14 mouse cellular contexts compared by ENCODE assay signal in the genomic region with DNA sequence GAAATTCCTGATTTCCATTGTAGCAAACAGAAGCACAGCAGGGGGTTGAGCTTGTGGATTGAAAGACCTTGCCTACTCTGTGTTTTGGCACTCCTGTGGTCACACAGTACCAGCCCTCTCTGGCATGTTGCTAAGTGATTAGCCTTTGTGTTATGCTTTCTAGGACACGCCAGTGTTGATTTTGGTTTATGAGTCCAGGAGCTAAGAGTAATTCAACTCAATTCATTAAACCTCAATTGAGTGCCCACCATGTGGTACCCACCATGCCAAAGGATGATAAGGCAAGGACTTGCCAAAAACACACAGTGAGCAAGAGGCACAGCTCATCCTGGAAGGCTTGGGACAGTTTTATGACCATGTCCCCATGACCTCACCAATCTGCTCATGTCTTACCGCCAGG.
DNase-seq lines count a peak whose midpoint lies in the region; ATAC-seq and TF ChIP-seq lines count a peak whose summit lies in the region.
"Had no signal": no experiment of that assay in that cellular context is flagged by ENCODE, and none has a peak within 500 bp of the region (broad histone marks: within the 10 kb centered on the region; RNA-seq: fewer than 3 reads in every experiment).

No protein-coding gene starts in this region.

- TF ChIP-seq CTCF in midbrain, postnatal 0 days (IDR thresholded peaks at IDR 0.05): no peak
- TF ChIP-seq CTCF in intestine, postnatal 0 days (IDR thresholded peaks at IDR 0.05; ENCODE audit: low read depth): no peak

- no peak overlapping the region for H3K4me3 ChIP-seq in hindbrain, embryonic 11.5 days (ENCODE audit: low read depth, low read length)
- no peak overlapping the region for H3K4me3 ChIP-seq in hindbrain, embryonic 10.5 days
- no peak overlapping the region for H3K4me3 ChIP-seq in forebrain, embryonic 14.5 days (ENCODE audit: low read depth, low read length)
- H3K4me3 ChIP-seq in midbrain, postnatal 0 days (ENCODE audit: low read depth, low read length): no peak overlapping the region
- H3K4me3 ChIP-seq in intestine, postnatal 0 days (ENCODE audit: low read depth, low read length): no peak overlapping the region
- H3K4me3 ChIP-seq: heart, adult 2 months; limb, embryonic 13.5 days; lung, embryonic 15.5 days; midbrain, embryonic 12.5 days had no signal

- no peak overlapping the region for H3K9ac ChIP-seq in hindbrain, embryonic 11.5 days (ENCODE audit: low read depth, low read length)
- H3K9ac ChIP-seq in forebrain, embryonic 14.5 days (ENCODE audit: low read length): no peak overlapping the region
- no peak overlapping the region for H3K9ac ChIP-seq in midbrain, postnatal 0 days (replicated peaks; ENCODE audit: low read length, poor library complexity, severe bottlenecking)
- H3K9ac ChIP-seq in intestine, postnatal 0 days (ENCODE audit: low read depth, low read length): no peak overlapping the region
- H3K9ac ChIP-seq: limb, embryonic 13.5 days; lung, embryonic 15.5 days; midbrain, embryonic 12.5 days had no signal

- 32% methylated on average over 2 of the region's 2 CpGs for WGBS in hindbrain, embryonic 11.5 days
- WGBS in hindbrain, embryonic 10.5 days: 56% methylated on average over 2 of the region's 2 CpGs
- 16% methylated on average over 2 of the region's 2 CpGs for WGBS in forebrain, embryonic 14.5 days
- WGBS in midbrain, postnatal 0 days: 38% methylated on average over 2 of the region's 2 CpGs
- 69% methylated on average over 2 of the region's 2 CpGs for WGBS in intestine, postnatal 0 days

- H3K4me2 ChIP-seq in hindbrain, embryonic 11.5 days (replicated peaks; ENCODE audit: low read depth, low read length): no peak overlapping the region
- no peak overlapping the region for H3K4me2 ChIP-seq in forebrain, embryonic 14.5 days (ENCODE audit: low read length)
- no peak overlapping the region for H3K4me2 ChIP-seq in midbrain, postnatal 0 days (ENCODE audit: low read depth, low read length, poor library complexity, severe bottlenecking)
- H3K4me2 ChIP-seq in intestine, postnatal 0 days (replicated peaks; ENCODE audit: low read depth): no peak overlapping the region
- H3K4me2 ChIP-seq: limb, embryonic 13.5 days; lung, embryonic 15.5 days; midbrain, embryonic 12.5 days had no signal

- H3K9me3 ChIP-seq in hindbrain, embryonic 11.5 days (ENCODE audit: control insufficient read depth, low read length): no peaks in the 10 kb centered on the region
- no peaks in the 10 kb centered on the region for H3K9me3 ChIP-seq in hindbrain, embryonic 10.5 days
- no peaks in the 10 kb centered on the region for H3K9me3 ChIP-seq in forebrain, embryonic 14.5 days (replicated peaks; ENCODE audit: control insufficient read depth, low read length)
- no peaks in the 10 kb centered on the region for H3K9me3 ChIP-seq in midbrain, postnatal 0 days (ENCODE audit: low read length)
- no peaks in the 10 kb centered on the region for H3K9me3 ChIP-seq in intestine, postnatal 0 days (ENCODE audit: control insufficient read depth)
- H3K9me3 ChIP-seq: limb, embryonic 13.5 days; lung, embryonic 15.5 days; midbrain, embryonic 12.5 days had no signal

- no peaks in the 10 kb centered on the region for H3K27me3 ChIP-seq in hindbrain, embryonic 11.5 days (ENCODE audit: control insufficient read depth, insufficient read depth, low read length)
- peaks cover 7% of the 10 kb centered on the region; the same call in 1 of the 2 replicates for H3K27me3 ChIP-seq in hindbrain, embryonic 10.5 days (ENCODE audit: insufficient read depth, poor library complexity, severe bottlenecking)
- peaks cover 6% of the 10 kb centered on the region; the same call in 1 of the 2 replicates for H3K27me3 ChIP-seq in forebrain, embryonic 14.5 days (replicated peaks; ENCODE audit: control insufficient read depth, insufficient read depth, low read length)
- no peaks in the 10 kb centered on the region; the same call in 1 of the 2 replicates for H3K27me3 ChIP-seq in midbrain, postnatal 0 days (ENCODE audit: insufficient read depth, low read length)
- no peaks in the 10 kb centered on the region for H3K27me3 ChIP-seq in intestine, postnatal 0 days (replicated peaks; ENCODE audit: control insufficient read depth, insufficient read depth, low read length)
- H3K27me3 ChIP-seq: limb, embryonic 13.5 days; lung, embryonic 15.5 days had no signal

- peak; percentile 47 for DNase-seq in hindbrain, embryonic 11.5 days (ENCODE audit: low spot score)
- no peak for DNase-seq in hindbrain, embryonic 10.5 days (ENCODE audit: low spot score)
- DNase-seq in ZHBTc4 (ENCODE audit: low read depth, low spot score): peak; percentile 57
- DNase-seq in forebrain, embryonic 14.5 days (ENCODE audit: low spot score): peak; percentile 86
- peak; percentile 79 for DNase-seq in midbrain, postnatal 0 days (ENCODE audit: low spot score)
- no peak for DNase-seq in layer of hippocampus, postnatal 25 days (ENCODE audit: extremely low spot score in 1 of 2, low spot score in 1 of 2)
- DNase-seq: heart, adult 2 months; heart, postnatal 4 days; thymus, adult 2 months had no signal

- H3K36me3 ChIP-seq in hindbrain, embryonic 11.5 days (ENCODE audit: control insufficient read depth, insufficient read depth, low read length): no peaks in the 10 kb centered on the region
- no peaks in the 10 kb centered on the region for H3K36me3 ChIP-seq in hindbrain, embryonic 10.5 days
- no peaks in the 10 kb centered on the region for H3K36me3 ChIP-seq in forebrain, embryonic 14.5 days (ENCODE audit: control insufficient read depth, insufficient read depth, low read length)
- H3K36me3 ChIP-seq in midbrain, postnatal 0 days (ENCODE audit: insufficient read depth, low read length): no peaks in the 10 kb centered on the region
- H3K36me3 ChIP-seq in intestine, postnatal 0 days (ENCODE audit: control insufficient read depth, insufficient read depth): no peaks in the 10 kb centered on the region
- H3K36me3 ChIP-seq: limb, embryonic 13.5 days; lung, embryonic 15.5 days; midbrain, embryonic 12.5 days had no signal

- no peak overlapping the region for H3K27ac ChIP-seq in hindbrain, embryonic 11.5 days (ENCODE audit: low read depth, low read length)
- H3K27ac ChIP-seq in hindbrain, embryonic 10.5 days: no peak overlapping the region
- no peak overlapping the region for H3K27ac ChIP-seq in forebrain, embryonic 14.5 days (ENCODE audit: low read depth, low read length)
- H3K27ac ChIP-seq in midbrain, postnatal 0 days (ENCODE audit: low read depth, low read length): no peak overlapping the region
- no peak overlapping the region for H3K27ac ChIP-seq in intestine, postnatal 0 days (ENCODE audit: low read depth, low read length)
- H3K27ac ChIP-seq: heart, adult 2 months; limb, embryonic 13.5 days; lung, embryonic 15.5 days; midbrain, embryonic 12.5 days had no signal

- ATAC-seq in hindbrain, embryonic 11.5 days (ENCODE audit: low FRiP score): no peak
- peak; percentile 81; the same call in 1 of the 2 replicates for ATAC-seq in forebrain, embryonic 14.5 days
- ATAC-seq in midbrain, postnatal 0 days (ENCODE audit: low FRiP score): no peak
- ATAC-seq in intestine, postnatal 0 days: no peak
- ATAC-seq in erythroblast, adult 5-6 weeks (replicated peaks; ENCODE audit: low FRiP score, poor library complexity, severe bottlenecking): no peak

- no peaks in the 10 kb centered on the region for H3K4me1 ChIP-seq in hindbrain, embryonic 11.5 days (replicated peaks; ENCODE audit: control insufficient read depth, insufficient read depth, low read length)
- peaks cover 11% of the 10 kb centered on the region for H3K4me1 ChIP-seq in hindbrain, embryonic 10.5 days (replicated peaks)
- peaks cover 3% of the 10 kb centered on the region for H3K4me1 ChIP-seq in forebrain, embryonic 14.5 days (ENCODE audit: control insufficient read depth, insufficient read depth, low read length)
- H3K4me1 ChIP-seq in midbrain, postnatal 0 days (ENCODE audit: insufficient read depth, low read length): 0 out of 2 replicates have a peak, but pooled peaks cover 3% of the 10 kb centered on the region
- H3K4me1 ChIP-seq in intestine, postnatal 0 days (replicated peaks; ENCODE audit: control insufficient read depth, insufficient read depth, low read length): no peaks in the 10 kb centered on the region

Comparison
In these comparisons a context has a peak if more than half of its experiments do, and no peak if none do; other contexts are left out.
1. DNase-seq: peak in hindbrain, embryonic 11.5 days (single experiment), ZHBTc4 (single experiment), forebrain, embryonic 14.5 days (single experiment) and midbrain, postnatal 0 days (single experiment); none in hindbrain, embryonic 10.5 days (single experiment) and layer of hippocampus, postnatal 25 days (0 of 2).